Mouse (Mus musculus) small intestine, adult 2 months (tissue): ENCODE results near the gene Mcoln3.

Source experiments
- CTCF ChIP-seq: fragments of 200-500 bp; IDR thresholded peaks from 2 replicates; pipeline ENCODE4 v1.5.1; 2012; ENCODE audit warnings: low read depth, mild to moderate bottlenecking, control low read depth, inconsistent platforms, low read length, moderate library complexity, mixed read lengths; ENCODE audit not compliant: insufficient replicate concordance, insufficient read length; ENCODE audit errors: extremely low read depth
- POLR2A ChIP-seq: fragments of 200-500 bp; IDR thresholded peaks from 2 replicates; pipeline ENCODE4 v1.6.1; 2012; ENCODE audit warnings: low read depth, mild to moderate bottlenecking, control low read depth, inconsistent platforms, low read length, moderate library complexity

DNA sequence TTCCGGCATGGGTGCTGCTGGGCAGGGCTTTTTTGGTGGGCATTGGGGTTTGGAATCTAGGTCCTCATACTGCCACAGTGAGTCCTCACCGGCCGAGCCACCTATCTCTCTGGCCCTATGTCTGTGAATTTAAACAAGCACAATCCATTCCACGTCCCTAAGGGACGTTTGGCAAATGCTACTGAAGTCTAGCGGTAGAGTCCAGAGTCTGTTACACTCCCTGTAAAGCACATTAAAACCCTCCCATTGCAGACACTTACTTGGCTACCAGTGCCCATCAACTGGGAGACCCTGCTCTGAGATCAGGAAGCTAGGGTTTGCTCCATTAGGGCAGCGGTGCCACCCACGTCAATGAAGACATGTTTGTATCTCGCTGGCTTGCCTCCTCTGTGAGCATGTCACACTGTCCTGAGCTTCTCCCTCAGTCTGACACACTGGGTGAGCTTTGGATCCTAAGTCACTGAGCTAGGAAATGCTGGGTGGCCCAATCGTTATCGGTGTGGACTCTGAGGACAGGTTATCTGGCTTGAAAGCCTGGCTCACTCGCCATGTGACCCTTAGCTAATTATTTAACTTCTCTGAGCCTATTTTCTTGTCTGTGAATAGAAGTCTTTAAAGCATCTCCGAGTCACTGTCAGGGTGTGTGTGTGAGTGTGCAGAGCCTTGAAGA is 26.1 kb upstream of the Mcoln3 start:
- no peak for TF ChIP-seq CTCF
- TF ChIP-seq POLR2A, result no peak
